Mouse (Mus musculus): ENCODE measurements around the gene Bod1l. TPM values are rescaled to one million over a fixed set of nuclear protein-coding genes. Genes with fewer than 3 reads are reported as not detected.

Gene Bod1l
- polyA plus RNA-seq, 1 experiment = 3.6 TPM

DNA sequence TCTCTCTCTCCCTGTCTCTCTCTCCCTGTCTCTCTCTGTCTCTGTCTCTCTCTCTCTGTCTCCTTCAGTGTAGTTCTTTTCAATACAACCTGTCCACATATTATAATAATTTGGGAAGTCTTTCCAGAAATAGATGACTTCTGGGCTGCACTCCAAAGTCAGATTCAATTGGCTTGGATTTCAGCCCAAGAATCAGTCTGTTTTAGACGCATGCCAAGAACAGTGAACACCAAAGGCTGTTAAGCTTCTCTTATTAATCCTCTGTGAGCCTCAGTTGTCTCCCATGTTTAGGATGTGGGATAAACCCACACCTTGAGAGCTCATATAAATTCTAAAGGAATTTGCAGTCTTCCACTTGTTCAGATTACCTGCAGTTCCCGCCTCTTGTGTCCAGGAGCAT, 27.0 kb upstream of the Bod1l start:
- 59% methylated on average over 2 of the region's 2 CpGs for WGBS
- Histone ChIP-seq H3K27me3 (replicated peaks; ENCODE audit: control insufficient read depth, insufficient read depth, low read length) (no peaks in the 10 kb centered on the region), H3K4me3 (ENCODE audit: insufficient read depth, low read depth, low read length) (no peak overlapping the region), H3K36me3 (ENCODE audit: control insufficient read depth, insufficient read depth, low read length) (no peaks in the 10 kb centered on the region), H3K4me1 (ENCODE audit: control insufficient read depth, insufficient read depth, low read length) (no peaks in the 10 kb centered on the region), H3K27ac (ENCODE audit: insufficient read depth, low read depth, low read length) (no peak overlapping the region)
- no peak for TF ChIP-seq CTCF (conservative IDR thresholded peaks at IDR 0.05; ENCODE audit: insufficient read depth, insufficient read length, low read depth, low read length)
- no peak for TF ChIP-seq POLR2A (IDR thresholded peaks at IDR 0.05; ENCODE audit: low read depth, low read length)
- DNase-seq = no peak

DNA sequence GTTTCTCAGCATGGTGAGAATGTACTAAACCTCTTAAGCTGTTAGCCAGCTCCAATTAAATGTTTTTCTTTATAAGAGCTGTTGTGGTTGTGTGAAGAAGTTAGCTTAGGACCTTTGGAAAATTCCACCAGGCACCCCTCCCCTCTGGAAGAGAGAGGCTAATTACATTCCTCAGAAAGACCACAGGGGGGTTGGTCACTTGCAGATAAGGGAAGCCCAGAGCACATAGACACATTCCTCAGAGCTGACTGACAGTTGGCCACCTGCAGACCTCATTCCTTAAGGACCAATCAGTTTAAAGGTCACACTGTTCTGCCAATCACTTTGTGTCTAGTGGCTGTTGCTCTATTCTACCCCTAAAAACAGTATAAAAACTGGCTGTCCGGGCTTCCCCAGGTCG, 11.7 kb upstream of the Bod1l start:
- no peaks in the 10 kb centered on the region for H3K27me3 ChIP-seq (replicated peaks; ENCODE audit: control insufficient read depth, insufficient read depth, low read length)
- no peaks in the 10 kb centered on the region for H3K36me3 ChIP-seq (ENCODE audit: control insufficient read depth, insufficient read depth, low read length)
- H3K27ac ChIP-seq (ENCODE audit: insufficient read depth, low read depth, low read length) = no peak overlapping the region
- WGBS = 88% methylated on average over 2 of the region's 2 CpGs
- no peaks in the 10 kb centered on the region for H3K4me1 ChIP-seq (ENCODE audit: control insufficient read depth, insufficient read depth, low read length)
- TF ChIP-seq POLR2A (IDR thresholded peaks at IDR 0.05; ENCODE audit: low read depth, low read length) (no peak), CTCF (conservative IDR thresholded peaks at IDR 0.05; ENCODE audit: insufficient read depth, insufficient read length, low read depth, low read length) (no peak)
- no peak overlapping the region for H3K4me3 ChIP-seq (ENCODE audit: insufficient read depth, low read depth, low read length)
- no peak for DNase-seq

DNA sequence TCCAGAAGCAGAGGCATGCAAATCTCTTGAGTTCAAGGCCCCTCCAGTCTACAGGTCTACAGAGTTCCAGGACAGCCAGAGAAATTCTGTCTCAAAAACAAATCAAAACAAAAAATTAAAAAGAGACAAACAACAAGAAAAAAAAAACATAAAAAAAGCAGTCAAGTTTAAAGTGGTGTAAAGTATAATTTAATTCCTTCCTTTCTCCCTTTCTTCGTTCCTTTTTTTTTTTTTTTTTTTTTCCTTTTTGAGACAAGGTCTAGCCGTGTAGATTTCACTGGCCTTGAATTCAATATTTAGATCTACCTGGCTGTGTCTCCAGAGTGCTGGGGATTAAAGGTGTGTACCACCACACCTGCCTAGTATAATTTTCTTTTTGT, 1.4 kb upstream of the Bod1l start:
- H3K27ac ChIP-seq (ENCODE audit: insufficient read depth, low read depth, low read length) = peak overlapping the region; percentile 62
- H3K4me3 ChIP-seq (ENCODE audit: insufficient read depth, low read depth, low read length) = peak overlapping the region; percentile 69
- peaks cover 7% of the 10 kb centered on the region; the same call in 1 of the 2 replicates for H3K4me1 ChIP-seq (ENCODE audit: control insufficient read depth, insufficient read depth, low read length)
- no peak for DNase-seq
- WGBS = 46% methylated on average over 2 of the region's 2 CpGs
- H3K27me3 ChIP-seq (replicated peaks; ENCODE audit: control insufficient read depth, insufficient read depth, low read length) = no peaks in the 10 kb centered on the region
- TF ChIP-seq CTCF (conservative IDR thresholded peaks at IDR 0.05; ENCODE audit: insufficient read depth, insufficient read length, low read depth, low read length) (no peak), POLR2A (IDR thresholded peaks at IDR 0.05; ENCODE audit: low read depth, low read length) (no peak)
- H3K36me3 ChIP-seq (ENCODE audit: control insufficient read depth, insufficient read depth, low read length) = no peaks in the 10 kb centered on the region

DNA sequence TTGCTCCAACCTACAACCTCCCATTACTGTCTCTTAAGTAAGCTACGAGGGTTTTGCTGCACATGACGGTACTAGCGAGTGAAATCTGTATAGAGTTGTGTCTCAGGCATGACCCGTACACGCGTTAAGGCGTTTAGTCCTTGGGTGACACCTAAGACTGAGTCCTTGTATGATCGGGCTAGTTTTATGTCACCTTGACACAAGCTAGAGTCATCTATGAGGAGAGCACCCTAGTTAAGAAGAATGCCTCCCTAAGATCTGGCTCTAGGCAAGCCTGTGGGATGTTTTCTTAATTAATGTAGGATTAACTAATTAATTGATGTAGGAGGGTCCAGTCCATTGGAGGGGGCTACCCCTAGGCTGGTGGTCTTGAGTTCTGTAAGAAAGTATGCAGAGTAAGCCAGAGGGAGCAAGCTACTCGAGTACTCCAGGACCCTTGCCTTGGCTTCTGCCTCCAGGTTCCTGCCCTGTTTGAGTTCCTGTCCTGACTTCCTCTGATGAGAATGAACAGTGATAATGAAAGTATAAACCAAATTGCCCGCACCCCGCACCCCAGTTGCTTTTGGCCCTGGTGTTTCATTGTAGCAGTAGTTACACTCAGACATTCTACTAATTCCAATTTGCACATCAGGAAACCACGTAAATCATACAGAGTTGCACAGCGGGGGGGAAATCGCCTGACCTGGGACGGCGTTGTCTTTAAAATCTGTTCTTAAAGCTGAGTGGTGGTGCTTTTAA, 874 bp upstream of the Bod1l start:
- peak; percentile 56 for DNase-seq
- WGBS = 11% methylated on average over 16 of the region's 16 CpGs
- Histone ChIP-seq H3K4me1 (ENCODE audit: control insufficient read depth, insufficient read depth, low read length) (peaks cover 7% of the 10 kb centered on the region; the same call in 1 of the 2 replicates), H3K27ac (ENCODE audit: insufficient read depth, low read depth, low read length) (peak overlapping the region; percentile 62), H3K4me3 (ENCODE audit: insufficient read depth, low read depth, low read length) (peak overlapping the region; percentile 69), H3K36me3 (ENCODE audit: control insufficient read depth, insufficient read depth, low read length) (no peaks in the 10 kb centered on the region), H3K27me3 (replicated peaks; ENCODE audit: control insufficient read depth, insufficient read depth, low read length) (no peaks in the 10 kb centered on the region)
- TF ChIP-seq POLR2A (IDR thresholded peaks at IDR 0.05; ENCODE audit: low read depth, low read length) (no peak), CTCF (conservative IDR thresholded peaks at IDR 0.05; ENCODE audit: insufficient read depth, insufficient read length, low read depth, low read length) (no peak)

DNA sequence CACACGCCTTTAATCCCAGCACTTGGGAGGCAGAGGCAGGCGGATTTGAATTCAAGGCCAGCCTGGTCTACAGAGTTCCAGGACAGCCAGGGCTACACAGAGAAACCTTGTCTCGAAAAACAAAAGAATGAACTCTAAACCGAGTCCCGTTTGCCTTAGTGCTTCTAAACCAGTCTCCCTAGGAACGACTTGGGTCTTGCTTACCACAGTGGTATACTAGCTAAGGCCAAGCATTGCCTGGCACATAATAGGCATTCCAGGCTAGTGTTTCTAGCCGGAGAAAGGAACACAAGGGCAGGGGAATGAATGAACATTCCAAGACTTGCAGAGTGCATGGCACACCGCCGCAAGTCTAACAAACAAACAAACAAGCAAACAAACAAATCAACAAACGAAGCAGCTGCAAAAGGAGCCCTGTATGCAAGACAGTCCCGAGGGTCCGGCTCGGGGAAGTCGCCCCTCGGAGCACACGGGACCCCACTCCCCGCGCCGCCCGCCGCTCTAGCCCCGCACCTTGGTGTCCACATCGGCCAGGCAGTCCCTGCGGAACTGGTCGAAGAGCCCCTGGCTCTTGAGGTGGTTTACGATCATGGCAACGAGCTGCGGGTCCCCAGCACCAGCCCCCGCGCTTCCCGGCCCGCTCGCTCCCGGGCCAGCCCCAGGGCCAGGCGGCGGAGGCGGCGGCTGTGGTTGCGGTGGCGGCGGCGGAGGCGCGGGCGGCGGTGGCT, 532 bp downstream of the Bod1l start:
- DNase-seq = peak; percentile 6
- TF ChIP-seq POLR2A (IDR thresholded peaks at IDR 0.05; ENCODE audit: low read depth, low read length) (no peak), CTCF (conservative IDR thresholded peaks at IDR 0.05; ENCODE audit: insufficient read depth, insufficient read length, low read depth, low read length) (no peak)
- under 1% methylated on average over 46 of the region's 46 CpGs for WGBS
- Histone ChIP-seq H3K4me3 (ENCODE audit: insufficient read depth, low read depth, low read length) (peak overlapping the region; percentile 78), H3K27me3 (replicated peaks; ENCODE audit: control insufficient read depth, insufficient read depth, low read length) (no peaks in the 10 kb centered on the region), H3K27ac (ENCODE audit: insufficient read depth, low read depth, low read length) (no peak overlapping the region), H3K36me3 (ENCODE audit: control insufficient read depth, insufficient read depth, low read length) (no peaks in the 10 kb centered on the region), H3K4me1 (ENCODE audit: control insufficient read depth, insufficient read depth, low read length) (peaks cover 7% of the 10 kb centered on the region; the same call in 1 of the 2 replicates)

DNA sequence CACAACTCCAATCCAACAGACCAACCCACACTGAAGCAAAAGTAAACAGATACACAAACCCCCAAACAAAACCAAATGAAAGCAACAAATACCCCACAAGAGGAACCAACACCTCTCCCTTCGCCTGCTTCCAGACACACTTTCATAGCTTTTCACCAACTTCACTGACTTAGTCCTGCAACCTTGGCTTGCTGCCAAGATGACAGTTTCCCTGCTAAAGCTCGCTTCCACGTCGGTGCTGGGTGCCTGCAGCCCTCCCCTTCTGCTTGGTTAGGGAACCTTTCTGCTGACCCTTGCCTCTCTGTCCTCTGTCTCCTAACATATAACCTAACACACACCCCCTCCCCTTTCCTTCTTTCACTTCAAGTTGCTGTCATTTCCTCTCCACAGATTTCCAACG, 1.4 kb downstream of the Bod1l start:
- no peak for TF ChIP-seq POLR2A (IDR thresholded peaks at IDR 0.05; ENCODE audit: low read depth, low read length)
- no peak for TF ChIP-seq CTCF (conservative IDR thresholded peaks at IDR 0.05; ENCODE audit: insufficient read depth, insufficient read length, low read depth, low read length)
- 5% methylated on average over 5 of the region's 5 CpGs for WGBS
- H3K4me1 ChIP-seq (ENCODE audit: control insufficient read depth, insufficient read depth, low read length) = peaks cover 7% of the 10 kb centered on the region; the same call in 1 of the 2 replicates
- peak; percentile 40 for DNase-seq
- H3K36me3 ChIP-seq (ENCODE audit: control insufficient read depth, insufficient read depth, low read length) = no peaks in the 10 kb centered on the region
- H3K27me3 ChIP-seq (replicated peaks; ENCODE audit: control insufficient read depth, insufficient read depth, low read length) = no peaks in the 10 kb centered on the region
- H3K27ac ChIP-seq (ENCODE audit: insufficient read depth, low read depth, low read length) = no peak overlapping the region
- H3K4me3 ChIP-seq (ENCODE audit: insufficient read depth, low read depth, low read length) = peak overlapping the region; percentile 78; the same call in 1 of the 2 replicates

DNA sequence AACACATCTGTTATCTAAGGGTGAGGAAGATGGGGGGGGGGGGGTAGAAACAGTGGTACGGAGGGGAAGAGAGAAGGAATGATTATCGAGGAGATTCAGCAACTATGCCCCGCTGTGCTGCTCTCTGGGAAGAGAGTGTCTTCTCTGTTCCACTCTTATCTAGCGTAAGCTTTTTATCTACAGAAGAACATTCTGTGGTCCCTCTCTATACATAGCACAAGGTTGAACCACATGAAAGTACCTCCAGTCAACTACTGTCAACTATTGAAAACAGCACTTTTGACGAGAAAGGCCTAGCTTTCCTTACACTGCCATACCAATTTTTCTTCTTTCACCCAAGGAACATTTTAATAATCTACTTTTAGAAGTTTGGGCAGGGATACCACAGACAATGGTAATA, 2.4 kb downstream of the Bod1l start:
- peaks cover 7% of the 10 kb centered on the region; the same call in 1 of the 2 replicates for H3K4me1 ChIP-seq (ENCODE audit: control insufficient read depth, insufficient read depth, low read length)
- TF ChIP-seq CTCF (conservative IDR thresholded peaks at IDR 0.05; ENCODE audit: insufficient read depth, insufficient read length, low read depth, low read length) = no peak
- TF ChIP-seq POLR2A (IDR thresholded peaks at IDR 0.05; ENCODE audit: low read depth, low read length) = no peak
- DNase-seq = no peak
- 92% methylated on average over 5 of the region's 5 CpGs for WGBS
- no peaks in the 10 kb centered on the region for H3K27me3 ChIP-seq (replicated peaks; ENCODE audit: control insufficient read depth, insufficient read depth, low read length)
- H3K36me3 ChIP-seq (ENCODE audit: control insufficient read depth, insufficient read depth, low read length) = no peaks in the 10 kb centered on the region
- H3K4me3 ChIP-seq (ENCODE audit: insufficient read depth, low read depth, low read length) = no peak overlapping the region
- no peak overlapping the region for H3K27ac ChIP-seq (ENCODE audit: insufficient read depth, low read depth, low read length)
